Mouse (Mus musculus) neural tube, embryonic 12.5 days (tissue): Measurements from ENCODE around the gene Spsb1. TPM values are rescaled to one million over a fixed set of nuclear protein-coding genes. Genes with fewer than 3 reads are reported as not detected.

Experiments
- ATAC-seq: fragments of 200-750 bp; cut with Nextera tagmentation; 2 replicates; pipeline ENCODE4 v1.8.0; 2017; ENCODE audit warnings: low read depth, mild to moderate bottlenecking, moderate TSS enrichment, moderate library complexity; ENCODE audit not compliant: low FRiP score
- H3K27ac ChIP-seq: fragments of 300-500 bp; sonication (generic); 2 replicates; pipeline ENCODE4 v1.5.1; 2016
- H3K27me3 ChIP-seq: fragments of 300-500 bp; sonication (generic); replicated peaks from 2 replicates; pipeline ENCODE4 v1.6.1; 2016; ENCODE audit warnings: mild to moderate bottlenecking
- H3K36me3 ChIP-seq: fragments of 300-500 bp; sonication (generic); 2 replicates; pipeline ENCODE4 v1.6.1; 2016; ENCODE audit warnings: mild to moderate bottlenecking
- H3K4me1 ChIP-seq: fragments of 300-500 bp; sonication (generic); 2 replicates; pipeline ENCODE4 v1.6.1; 2016
- H3K4me2 ChIP-seq: fragments of 300-500 bp; sonication (generic); replicated peaks from 2 replicates; pipeline ENCODE4 v1.6.1; 2016; ENCODE audit warnings: mild to moderate bottlenecking
- H3K4me3 ChIP-seq: fragments of 300-500 bp; sonication (generic); 2 replicates; pipeline ENCODE4 v1.5.1; 2016
- H3K9ac ChIP-seq: fragments of 300-500 bp; sonication (generic); 2 replicates; pipeline ENCODE4 v1.6.1; 2016; ENCODE audit warnings: mild to moderate bottlenecking
- H3K9me3 ChIP-seq: fragments of 300-500 bp; sonication (generic); 2 replicates; pipeline ENCODE4 v1.6.1; 2016; ENCODE audit warnings: mild to moderate bottlenecking
- WGBS: fragments of 180-500 bp; shearing (Covaris S2); methylation state at CpG from one replicate; pipeline ENCODE4 v1.1.7; 2016; 5-methylcytosine and 5-hydroxymethylcytosine counted together
- polyA plus RNA-seq: library from polyadenylated mRNA; unstranded; fragments of >200 nt; fragmentation: Nextera tagmentation; extraction: Ambion mirVana; gene quantifications from 2 replicates; pipeline ENCODE4 v1.2.1, GENCODE M21; 2016

The Spsb1 gene
- polyA plus RNA-seq, 1 experiment from 2014 or later = 17.3 TPM

DNA sequence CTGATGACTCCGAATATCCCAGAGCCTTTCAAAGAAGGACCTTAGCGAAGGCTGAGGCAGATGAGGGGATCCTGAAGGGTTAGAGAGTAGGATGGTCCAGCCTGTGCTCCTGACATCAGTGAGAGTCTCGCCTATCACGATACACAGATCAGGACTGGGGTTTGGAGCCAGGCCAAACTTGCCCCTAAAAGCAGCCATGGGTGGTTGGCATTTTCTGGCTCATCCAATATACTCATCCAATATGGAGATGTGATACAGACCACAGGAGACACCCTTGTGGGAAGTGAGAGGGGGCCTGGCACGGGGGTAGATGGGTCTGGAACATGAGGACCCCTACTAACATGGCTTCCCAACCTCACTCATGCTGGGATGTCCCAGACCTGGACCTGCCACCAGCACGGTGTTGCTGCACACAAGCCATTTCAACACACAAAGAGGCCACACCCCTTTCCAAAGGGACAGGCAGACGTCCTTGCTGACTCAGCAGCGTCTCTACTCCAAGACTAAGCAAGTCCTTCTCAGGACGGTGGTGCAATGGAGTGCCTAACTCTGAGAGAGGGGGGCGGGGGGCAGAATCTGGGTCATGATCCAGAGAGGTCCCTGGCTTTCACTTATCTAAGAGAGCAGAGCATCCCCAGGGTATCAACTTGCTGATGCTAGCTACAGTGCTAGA lies 49.4 kb downstream of the Spsb1 start:
- ATAC-seq = no peak
- H3K27ac ChIP-seq = no peak overlapping the region
- H3K4me3 ChIP-seq = no peak overlapping the region
- H3K27me3 ChIP-seq = no peaks in the 10 kb centered on the region
- peaks cover 8% of the 10 kb centered on the region for H3K36me3 ChIP-seq
- H3K9ac ChIP-seq = no peak overlapping the region
- H3K4me2 ChIP-seq = no peak overlapping the region
- peaks cover 18% of the 10 kb centered on the region; the same call in 1 of the 2 replicates for H3K4me1 ChIP-seq
- WGBS = 93% methylated on average over 10 of the region's 10 CpGs
- H3K9me3 ChIP-seq = no peaks in the 10 kb centered on the region

DNA sequence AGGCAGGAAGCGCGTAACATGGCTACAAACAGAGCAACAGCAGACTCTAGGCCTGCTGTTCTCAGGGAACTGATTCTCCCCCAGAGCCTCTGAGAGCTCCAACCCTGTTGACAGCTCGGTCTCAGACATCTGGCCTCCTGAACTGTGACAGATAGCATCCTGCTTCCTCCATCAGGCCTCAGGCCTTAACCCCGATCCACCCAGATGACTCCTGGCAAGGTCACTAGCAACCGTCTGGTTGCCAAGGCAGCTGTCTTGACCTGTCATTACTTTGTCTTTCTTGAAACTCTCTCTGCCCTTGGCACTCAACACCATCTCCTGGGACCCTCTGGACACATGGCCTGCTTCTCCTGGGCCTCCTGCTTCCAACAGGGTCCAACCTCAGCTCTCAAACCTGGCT lies 51.8 kb downstream of the Spsb1 start:
- H3K27ac ChIP-seq = no peak overlapping the region
- H3K4me3 ChIP-seq = no peak overlapping the region
- ATAC-seq = no peak
- no peaks in the 10 kb centered on the region for H3K27me3 ChIP-seq
- H3K4me1 ChIP-seq = peaks cover 15% of the 10 kb centered on the region; the same call in 1 of the 2 replicates
- H3K36me3 ChIP-seq = peaks cover 12% of the 10 kb centered on the region
- no peak overlapping the region for H3K4me2 ChIP-seq
- WGBS = 63% methylated on average over 5 of the region's 5 CpGs
- no peak overlapping the region for H3K9ac ChIP-seq
- no peaks in the 10 kb centered on the region for H3K9me3 ChIP-seq

DNA sequence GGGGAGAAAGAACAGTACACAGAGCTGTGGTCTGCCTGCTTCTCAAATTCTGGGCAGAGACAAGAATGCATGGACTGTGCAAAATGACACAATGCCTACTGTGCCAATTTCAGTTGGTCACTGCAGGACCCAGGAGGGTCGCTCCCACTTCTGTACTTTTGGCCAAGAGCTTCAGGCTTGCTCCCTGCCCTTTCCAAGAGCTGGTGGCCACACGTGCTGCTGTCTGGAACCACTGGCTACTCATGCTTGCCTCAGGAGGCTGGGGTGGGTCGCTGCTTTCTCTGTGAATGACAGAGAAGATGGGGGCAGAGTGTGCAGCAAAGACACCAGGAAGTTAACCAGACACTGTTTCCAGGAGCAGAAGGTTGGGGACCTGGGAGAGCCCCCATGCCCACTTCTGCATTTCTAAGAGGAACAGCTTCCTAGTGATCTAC lies 53.5 kb downstream of the Spsb1 start:
- no peak for ATAC-seq
- no peak overlapping the region for H3K4me3 ChIP-seq
- no peaks in the 10 kb centered on the region for H3K9me3 ChIP-seq
- peaks cover 21% of the 10 kb centered on the region for H3K36me3 ChIP-seq
- peaks cover 11% of the 10 kb centered on the region; the same call in 1 of the 2 replicates for H3K4me1 ChIP-seq
- WGBS = 82% methylated on average over 3 of the region's 3 CpGs
- H3K9ac ChIP-seq = no peak overlapping the region
- no peaks in the 10 kb centered on the region for H3K27me3 ChIP-seq
- H3K4me2 ChIP-seq = no peak overlapping the region
- no peak overlapping the region for H3K27ac ChIP-seq

DNA sequence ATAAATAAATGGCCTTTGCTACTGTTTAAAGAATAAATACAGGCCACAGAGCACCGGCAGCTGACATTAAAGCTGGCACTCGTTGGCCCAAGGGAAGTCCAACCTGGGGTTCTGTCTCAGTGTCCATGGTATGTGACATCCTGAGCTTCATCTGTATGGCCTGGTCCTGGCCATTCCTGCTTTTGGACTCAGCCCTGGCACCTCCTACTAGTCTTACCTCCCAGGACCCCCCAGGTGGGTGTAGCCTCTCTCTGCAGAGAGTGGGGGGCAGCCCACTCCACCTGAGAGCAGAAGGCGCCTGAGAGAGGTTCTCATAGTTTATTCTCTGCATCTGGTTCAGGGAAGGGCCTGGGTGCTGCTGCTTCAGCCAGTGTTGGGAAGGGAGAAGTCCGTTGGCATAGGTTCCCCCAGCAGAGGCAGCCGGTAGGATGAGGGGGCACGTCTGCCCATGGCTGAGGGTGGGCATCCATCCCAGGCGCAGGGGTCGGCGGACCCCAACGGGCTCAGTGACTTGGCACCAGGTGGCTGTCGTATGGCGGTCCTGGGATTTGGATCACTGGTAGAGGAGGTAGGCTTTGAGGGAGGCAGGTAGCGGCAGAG lies 57.1 kb downstream of the Spsb1 start:
- no peak for ATAC-seq
- no peak overlapping the region for H3K27ac ChIP-seq
- H3K4me1 ChIP-seq = peaks cover 37% of the 10 kb centered on the region

DNA sequence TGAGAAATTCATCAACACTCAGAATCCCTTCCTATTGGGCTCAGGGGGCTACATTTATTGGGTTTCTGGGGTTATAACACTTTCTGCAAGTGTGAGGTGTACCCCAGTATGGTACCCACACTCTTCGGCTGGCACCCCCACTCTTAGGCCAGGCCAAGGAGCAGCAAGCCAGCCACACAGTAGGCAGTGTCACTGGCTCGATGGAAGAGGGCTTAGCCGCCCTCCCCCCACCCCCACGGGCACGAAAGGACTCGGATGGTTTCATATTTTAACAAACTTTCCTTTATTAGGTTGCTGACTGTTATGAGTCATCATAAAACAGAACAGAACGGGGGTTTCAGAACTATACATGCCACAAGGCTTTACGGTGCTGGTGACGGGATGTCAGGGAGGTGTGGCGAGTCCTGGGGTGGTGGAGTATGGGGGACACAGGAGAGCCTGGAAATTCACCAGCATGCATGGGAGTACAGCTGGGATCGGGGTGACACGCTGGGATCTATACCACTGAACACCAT lies 58.8 kb downstream of the Spsb1 start:
- peaks cover 13% of the 10 kb centered on the region; the same call in 1 of the 2 replicates for H3K36me3 ChIP-seq
- no peak overlapping the region for H3K4me3 ChIP-seq
- H3K27me3 ChIP-seq = no peaks in the 10 kb centered on the region
- H3K4me2 ChIP-seq = no peak overlapping the region
- WGBS = 77% methylated on average over 12 of the region's 12 CpGs
- no peaks in the 10 kb centered on the region for H3K9me3 ChIP-seq
- peaks cover 35% of the 10 kb centered on the region for H3K4me1 ChIP-seq
- no peak overlapping the region for H3K27ac ChIP-seq
- no peak for ATAC-seq
- H3K9ac ChIP-seq = no peak overlapping the region

More for the DNA sequence above, 57.1 kb downstream of the Spsb1 start:
- Histone ChIP-seq H3K4me2 (no peak overlapping the region), H3K9ac (no peak overlapping the region), H3K27me3 (no peaks in the 10 kb centered on the region), H3K4me3 (no peak overlapping the region), H3K9me3 (no peaks in the 10 kb centered on the region), H3K36me3 (peaks cover 13% of the 10 kb centered on the region; the same call in 1 of the 2 replicates)
- WGBS = 92% methylated on average over 13 of the region's 13 CpGs

DNA sequence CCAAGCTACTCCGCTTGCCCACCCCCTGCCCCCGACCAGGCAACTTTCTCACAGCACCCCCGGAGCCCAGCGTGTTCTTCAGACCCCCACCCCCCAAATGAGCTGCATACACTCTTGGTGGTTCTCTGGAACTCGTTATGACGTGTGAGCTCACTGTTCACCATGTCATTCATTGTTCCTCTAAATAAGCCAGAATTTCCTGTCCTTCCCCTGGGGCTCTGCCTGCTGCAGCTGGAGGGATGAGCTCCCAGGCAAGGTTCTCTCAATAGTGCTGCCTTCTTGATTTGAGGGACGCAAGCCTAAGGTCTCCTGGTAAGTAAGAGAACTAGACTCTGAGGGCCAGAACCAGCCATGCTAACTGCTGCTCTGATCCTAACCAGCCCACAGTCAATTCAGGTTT lies 59.6 kb downstream of the Spsb1 start:
- H3K27ac ChIP-seq = no peak overlapping the region
- H3K9me3 ChIP-seq = no peaks in the 10 kb centered on the region
- H3K4me2 ChIP-seq = no peak overlapping the region
- ATAC-seq = no peak
- H3K36me3 ChIP-seq = peaks cover 13% of the 10 kb centered on the region; the same call in 1 of the 2 replicates
- WGBS = 66% methylated on average over 7 of the region's 7 CpGs
- no peak overlapping the region for H3K4me3 ChIP-seq
- H3K27me3 ChIP-seq = no peaks in the 10 kb centered on the region
- H3K4me1 ChIP-seq = peaks cover 43% of the 10 kb centered on the region
- H3K9ac ChIP-seq = no peak overlapping the region

DNA sequence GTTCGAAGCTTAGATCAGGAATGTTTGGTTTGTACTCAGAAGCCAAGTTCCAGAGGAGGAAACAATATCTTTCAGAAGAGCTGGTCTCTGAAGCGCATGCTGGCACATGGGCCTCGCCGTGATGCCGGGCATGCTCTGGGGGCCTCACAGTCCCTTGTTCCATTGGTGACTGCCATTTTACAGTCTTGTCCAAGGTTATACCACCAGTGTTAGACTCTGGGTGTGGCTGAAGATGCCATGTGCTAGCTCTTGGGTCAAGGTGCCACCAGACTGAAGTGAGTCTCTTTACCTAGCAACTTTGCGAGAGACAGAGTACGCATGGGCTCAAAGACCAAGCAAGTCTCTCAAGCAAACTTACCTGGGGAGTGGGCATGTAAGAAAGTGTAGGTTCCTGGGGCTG lies 60.5 kb downstream of the Spsb1 start:
- H3K4me1 ChIP-seq = peaks cover 52% of the 10 kb centered on the region
- 79% methylated on average over 7 of the region's 7 CpGs for WGBS

DNA sequence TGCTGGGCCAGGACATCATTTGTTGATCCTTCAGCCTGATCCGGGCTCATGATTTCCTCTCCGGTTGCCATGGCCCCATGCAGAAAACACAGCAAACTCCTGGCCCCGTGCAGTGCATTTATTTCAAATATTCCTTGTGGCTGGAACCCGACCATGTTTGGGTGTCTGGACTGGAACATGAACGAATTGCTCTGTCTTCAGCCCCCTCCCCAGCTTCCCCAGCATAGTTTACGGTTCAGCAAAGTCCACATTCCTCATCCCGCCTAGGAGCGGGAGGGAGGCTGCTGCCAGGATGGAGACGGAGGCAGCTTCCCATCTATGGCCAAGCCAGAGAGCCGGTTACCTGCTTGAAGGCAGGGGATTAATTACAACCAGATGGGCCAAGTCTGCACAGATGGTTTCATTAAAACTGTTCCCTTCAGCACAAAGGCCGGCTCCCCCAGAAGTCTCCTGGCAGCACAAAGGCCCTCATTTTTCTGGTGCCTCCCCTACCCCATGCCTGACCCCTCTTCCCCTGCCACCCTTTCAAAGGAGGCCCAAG lies 61.2 kb downstream of the Spsb1 start:
- Histone ChIP-seq H3K9ac (no peak overlapping the region), H3K4me3 (no peak overlapping the region), H3K27ac (peak overlapping the region; percentile 51), H3K9me3 (no peaks in the 10 kb centered on the region), H3K4me2 (0 out of 2 replicates have a peak overlapping the region, but pooled peaks have one; percentile 7), H3K27me3 (no peaks in the 10 kb centered on the region), H3K4me1 (peaks cover 58% of the 10 kb centered on the region), H3K36me3 (peaks cover 9% of the 10 kb centered on the region; the same call in 1 of the 2 replicates)
- 13% methylated on average over 11 of the region's 11 CpGs for WGBS
- peak; percentile 82 for ATAC-seq

More for the DNA sequence above, 60.5 kb downstream of the Spsb1 start:
- Histone ChIP-seq H3K4me3 (no peak overlapping the region), H3K4me2 (no peak overlapping the region), H3K27me3 (no peaks in the 10 kb centered on the region), H3K27ac (peak overlapping the region; percentile 51; the same call in 1 of the 2 replicates), H3K36me3 (peaks cover 9% of the 10 kb centered on the region; the same call in 1 of the 2 replicates), H3K9me3 (no peaks in the 10 kb centered on the region), H3K9ac (no peak overlapping the region)
- ATAC-seq = no peak

DNA sequence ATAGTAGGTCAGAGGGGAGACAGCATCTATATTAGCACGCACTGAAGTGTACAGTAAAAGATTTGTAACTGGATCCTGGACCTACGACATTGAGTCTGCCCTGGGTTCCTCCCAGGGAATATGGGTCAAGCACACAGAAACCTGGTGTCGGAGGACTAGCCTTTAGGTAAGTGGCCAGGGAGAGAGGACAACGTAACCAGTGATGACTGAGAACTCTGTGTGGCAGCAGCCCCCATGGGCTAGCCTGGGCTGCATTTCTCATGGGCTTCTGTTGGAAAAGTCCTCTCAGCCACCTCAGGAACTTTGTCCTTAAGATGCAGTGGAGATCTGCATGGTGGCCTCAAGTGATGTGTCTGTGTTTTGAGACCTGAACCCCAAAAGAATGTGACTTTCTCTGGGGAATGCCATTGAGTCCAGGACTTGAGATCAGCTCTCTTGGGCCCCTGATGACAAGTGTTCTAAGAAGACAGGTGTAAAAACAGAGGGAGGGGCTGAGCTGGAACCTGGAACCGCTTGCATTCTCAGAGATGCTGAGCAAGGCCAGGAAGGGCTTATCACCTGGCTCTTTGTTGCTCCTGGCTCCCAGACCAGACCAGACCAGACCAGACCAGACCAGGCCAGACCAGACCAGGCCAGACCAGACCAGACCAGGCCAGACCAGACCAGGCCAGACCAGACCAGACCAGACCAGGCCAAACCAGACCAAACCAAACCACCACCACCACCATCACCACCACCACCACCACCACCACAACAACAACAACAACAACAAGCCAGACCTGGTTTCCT lies 63.5 kb downstream of the Spsb1 start:
- H3K27me3 ChIP-seq = no peaks in the 10 kb centered on the region
- no peak overlapping the region for H3K4me2 ChIP-seq
- peaks cover 72% of the 10 kb centered on the region for H3K4me1 ChIP-seq
- ATAC-seq = no peak
- H3K9ac ChIP-seq = no peak overlapping the region
- H3K36me3 ChIP-seq = no peaks in the 10 kb centered on the region
- H3K4me3 ChIP-seq = no peak overlapping the region
- WGBS = 91% methylated on average over 5 of the region's 5 CpGs
- H3K9me3 ChIP-seq = no peaks in the 10 kb centered on the region
- H3K27ac ChIP-seq = no peak overlapping the region

DNA sequence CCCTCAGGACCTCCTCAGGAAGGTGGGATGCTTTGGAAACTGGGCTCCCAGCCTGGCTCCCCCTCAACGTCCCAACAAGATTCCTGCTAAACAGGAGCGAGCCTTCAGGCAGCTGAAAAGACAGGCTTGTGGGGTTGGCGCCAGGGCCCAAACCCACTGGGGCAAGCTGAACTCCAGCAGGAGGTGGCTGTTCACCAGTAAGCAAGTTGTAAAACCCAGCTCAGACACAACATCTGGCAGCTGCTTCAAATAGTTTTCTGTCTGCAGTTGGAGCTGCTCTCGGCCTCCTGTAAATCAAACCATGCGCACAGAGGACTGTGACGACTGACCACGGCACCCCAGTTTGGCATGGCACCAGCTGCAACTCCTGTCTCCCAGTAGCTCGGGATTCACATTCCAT lies 64.3 kb downstream of the Spsb1 start:
- peaks cover 69% of the 10 kb centered on the region for H3K4me1 ChIP-seq
- WGBS = 39% methylated on average over 8 of the region's 8 CpGs
- no peak overlapping the region for H3K9ac ChIP-seq
- no peaks in the 10 kb centered on the region for H3K27me3 ChIP-seq
- H3K27ac ChIP-seq = peak overlapping the region; percentile 57; the same call in 1 of the 2 replicates
- no peaks in the 10 kb centered on the region for H3K9me3 ChIP-seq
- no peak for ATAC-seq
- no peak overlapping the region for H3K4me3 ChIP-seq
- H3K36me3 ChIP-seq = no peaks in the 10 kb centered on the region
- no peak overlapping the region for H3K4me2 ChIP-seq

DNA sequence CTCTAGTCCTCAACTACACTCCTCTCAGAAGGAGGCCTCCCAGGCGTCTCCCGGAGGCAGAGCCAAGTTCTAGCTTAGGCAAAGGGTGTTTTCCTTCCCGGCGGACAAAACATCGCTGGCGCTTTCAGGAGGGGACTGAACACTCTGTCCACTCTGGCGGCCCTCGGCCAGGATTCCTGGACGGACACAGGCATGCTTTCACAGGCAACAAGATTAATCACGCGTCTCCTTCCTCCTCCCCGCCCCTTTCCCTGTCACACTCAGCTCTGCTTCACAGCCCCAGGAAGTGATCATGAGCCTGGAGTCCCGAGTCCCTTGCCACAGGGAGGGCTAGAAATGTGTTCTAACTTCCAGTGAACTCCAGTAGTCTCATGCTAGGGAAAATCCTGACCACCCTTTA lies 65.0 kb downstream of the Spsb1 start:
- Histone ChIP-seq H3K4me2 (0 out of 2 replicates have a peak overlapping the region, but pooled peaks have one; percentile 12), H3K4me1 (peaks cover 62% of the 10 kb centered on the region), H3K9me3 (no peaks in the 10 kb centered on the region), H3K9ac (no peak overlapping the region), H3K27ac (peak overlapping the region; percentile 57; the same call in 1 of the 2 replicates), H3K36me3 (no peaks in the 10 kb centered on the region), H3K27me3 (no peaks in the 10 kb centered on the region), H3K4me3 (no peak overlapping the region)
- WGBS = 30% methylated on average over 13 of the region's 13 CpGs
- no peak for ATAC-seq
